In the genomic region with DNA sequence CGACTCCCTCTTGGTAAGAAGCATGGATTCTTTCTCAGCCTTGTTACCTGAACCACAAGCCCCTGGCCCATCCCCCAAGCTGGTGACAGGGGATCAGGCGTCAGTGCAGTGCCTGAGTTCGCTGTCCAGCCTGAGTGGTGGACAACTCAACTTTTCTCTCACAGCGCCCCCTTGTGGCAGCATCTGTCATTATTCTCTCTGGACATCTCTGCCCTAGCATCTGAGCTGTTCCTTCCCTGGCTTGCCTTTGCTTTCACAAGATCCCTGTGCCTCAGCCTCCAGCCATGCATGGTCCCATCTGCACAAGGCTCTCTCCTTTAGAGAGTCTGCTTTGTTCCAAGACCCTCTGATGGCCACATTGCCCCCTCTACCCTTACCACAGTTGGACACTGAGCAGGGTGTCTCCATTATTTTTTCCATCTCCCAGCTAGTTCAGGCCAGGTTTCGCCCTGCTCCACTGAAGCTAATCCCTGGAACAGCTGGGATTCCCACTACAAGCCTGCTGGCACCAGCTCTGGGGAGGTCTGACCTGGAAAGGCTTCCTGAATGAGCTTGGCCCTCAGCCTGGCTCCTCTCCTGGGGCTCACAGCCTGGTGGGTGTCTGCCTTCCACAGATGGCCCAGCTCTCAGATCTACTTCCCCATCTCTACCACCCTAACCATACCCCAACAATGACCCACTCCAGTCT, we compare ENCODE assay signal across 8 mouse cellular contexts. TPM values are rescaled to one million over a fixed set of nuclear protein-coding genes. Genes with fewer than 3 reads are reported as not detected.
DNase-seq lines count a peak whose midpoint lies in the region; ATAC-seq and TF ChIP-seq lines count a peak whose summit lies in the region.

No protein-coding gene starts in this region.

- no peak overlapping the region for H3K4me3 ChIP-seq in intestine, embryonic 14.5 days (ENCODE audit: low read depth, low read length)
- no peak overlapping the region for H3K4me3 ChIP-seq in intestine, embryonic 16.5 days (ENCODE audit: low read length)
- H3K4me3 ChIP-seq in limb, embryonic 13.5 days, result no peak overlapping the region
- H3K4me3 ChIP-seq in midbrain, embryonic 16.5 days (ENCODE audit: low read depth, low read length), result no peak overlapping the region
- no peak overlapping the region for H3K4me3 ChIP-seq in spleen, adult 2 months (ENCODE audit: extremely low read depth, insufficient read depth, insufficient read length)

- ATAC-seq in intestine, embryonic 14.5 days (replicated peaks; ENCODE audit: low FRiP score, low TSS enrichment, low read depth), result 0 out of 2 replicates have a peak, but pooled peaks have one; percentile 27
- no peak for ATAC-seq in intestine, embryonic 16.5 days
- ATAC-seq in limb, embryonic 13.5 days (ENCODE audit: low FRiP score, low read depth), result peak; percentile 87
- ATAC-seq in midbrain, embryonic 16.5 days, result peak; percentile 75

- no peak overlapping the region for H3K9ac ChIP-seq in intestine, embryonic 14.5 days (ENCODE audit: low read length)
- H3K9ac ChIP-seq in intestine, embryonic 16.5 days (ENCODE audit: low read depth, low read length), result no peak overlapping the region
- H3K9ac ChIP-seq in limb, embryonic 13.5 days, result no peak overlapping the region
- no peak overlapping the region for H3K9ac ChIP-seq in midbrain, embryonic 16.5 days (ENCODE audit: low read depth, low read length)

- no peaks in the 10 kb centered on the region for H3K9me3 ChIP-seq in intestine, embryonic 14.5 days (ENCODE audit: control insufficient read depth, low read length)
- H3K9me3 ChIP-seq in intestine, embryonic 16.5 days (ENCODE audit: control insufficient read depth, low read length), result no peaks in the 10 kb centered on the region
- no peaks in the 10 kb centered on the region for H3K9me3 ChIP-seq in limb, embryonic 13.5 days
- no peaks in the 10 kb centered on the region for H3K9me3 ChIP-seq in midbrain, embryonic 16.5 days (replicated peaks; ENCODE audit: control insufficient read depth, low read length, poor library complexity, severe bottlenecking)

- no peak overlapping the region for H3K27ac ChIP-seq in intestine, embryonic 14.5 days (ENCODE audit: low read depth)
- H3K27ac ChIP-seq in intestine, embryonic 16.5 days (ENCODE audit: low read length), result no peak overlapping the region
- H3K27ac ChIP-seq in limb, embryonic 13.5 days, result no peak overlapping the region
- no peak overlapping the region for H3K27ac ChIP-seq in midbrain, embryonic 16.5 days (ENCODE audit: low read length)
- H3K27ac ChIP-seq in spleen, adult 2 months (ENCODE audit: insufficient read depth, low read length), result no peak overlapping the region

- no peaks in the 10 kb centered on the region for H3K4me1 ChIP-seq in intestine, embryonic 14.5 days (replicated peaks; ENCODE audit: control insufficient read depth, insufficient read depth, low read length)
- H3K4me1 ChIP-seq in intestine, embryonic 16.5 days (ENCODE audit: control insufficient read depth, insufficient read depth, low read length), result no peaks in the 10 kb centered on the region
- H3K4me1 ChIP-seq in limb, embryonic 13.5 days, result no peaks in the 10 kb centered on the region
- H3K4me1 ChIP-seq in midbrain, embryonic 16.5 days (ENCODE audit: control insufficient read depth, insufficient read depth, low read length), result no peaks in the 10 kb centered on the region
- H3K4me1 ChIP-seq in spleen, adult 2 months (ENCODE audit: control insufficient read depth, insufficient read depth, insufficient read length), result no peaks in the 10 kb centered on the region

- H3K36me3 ChIP-seq in intestine, embryonic 14.5 days (ENCODE audit: control insufficient read depth, insufficient read depth, low read length), result no peaks in the 10 kb centered on the region
- H3K36me3 ChIP-seq in intestine, embryonic 16.5 days (ENCODE audit: control insufficient read depth, insufficient read depth, low read length), result no peaks in the 10 kb centered on the region
- H3K36me3 ChIP-seq in limb, embryonic 13.5 days, result no peaks in the 10 kb centered on the region
- no peaks in the 10 kb centered on the region for H3K36me3 ChIP-seq in midbrain, embryonic 16.5 days (ENCODE audit: control insufficient read depth, insufficient read depth, low read length)
- H3K36me3 ChIP-seq in spleen, adult 2 months (ENCODE audit: control insufficient read depth, insufficient read depth, low read length), result no peaks in the 10 kb centered on the region

- WGBS in intestine, embryonic 14.5 days, result 29% methylated on average over 5 of the region's 5 CpGs
- WGBS in intestine, embryonic 16.5 days, result 19% methylated on average over 5 of the region's 5 CpGs
- WGBS in limb, embryonic 13.5 days, result 21% methylated on average over 5 of the region's 5 CpGs
- 23% methylated on average over 5 of the region's 5 CpGs for WGBS in midbrain, embryonic 16.5 days
- WGBS in spleen, adult 2 months, result 47% methylated on average over 5 of the region's 5 CpGs

- TF ChIP-seq CTCF in spleen, adult 2 months (IDR thresholded peaks at IDR 0.05; ENCODE audit: extremely low read depth, insufficient read depth, insufficient read length, insufficient replicate concordance), result peak; percentile 61; the same call in 1 of the 2 replicates

- no peak overlapping the region for H3K4me2 ChIP-seq in intestine, embryonic 14.5 days (ENCODE audit: low read length)
- no peak overlapping the region for H3K4me2 ChIP-seq in intestine, embryonic 16.5 days (ENCODE audit: low read depth, low read length)
- H3K4me2 ChIP-seq in limb, embryonic 13.5 days (replicated peaks), result no peak overlapping the region
- H3K4me2 ChIP-seq in midbrain, embryonic 16.5 days (ENCODE audit: low read length), result no peak overlapping the region

- no peak for TF ChIP-seq POLR2A in spleen, adult 2 months (IDR thresholded peaks at IDR 0.05; ENCODE audit: low read depth, low read length)

- no peaks in the 10 kb centered on the region for H3K27me3 ChIP-seq in intestine, embryonic 14.5 days (replicated peaks; ENCODE audit: control insufficient read depth, insufficient read depth, low read length)
- no peaks in the 10 kb centered on the region for H3K27me3 ChIP-seq in intestine, embryonic 16.5 days (replicated peaks; ENCODE audit: control insufficient read depth, insufficient read depth, low read length)
- H3K27me3 ChIP-seq in limb, embryonic 13.5 days, result no peaks in the 10 kb centered on the region
- H3K27me3 ChIP-seq in midbrain, embryonic 16.5 days (ENCODE audit: control insufficient read depth, insufficient read depth, low read depth, low read length), result no peaks in the 10 kb centered on the region
- H3K27me3 ChIP-seq in spleen, adult 2 months (ENCODE audit: control insufficient read depth, insufficient read depth, low read length), result no peaks in the 10 kb centered on the region

- peak; percentile 86 for DNase-seq in intestine, embryonic 14.5 days (ENCODE audit: low spot score)
- peak; percentile 68 for DNase-seq in embryo, embryonic 11.5 days (ENCODE audit: low read depth, low spot score)
- peak; percentile 76 to 84 for DNase-seq in gastrocnemius, postnatal 4 days (ENCODE audit: low spot score in 2 of 2)
- peak; percentile 57 to 82 for DNase-seq in kidney, adult 8-10 months
- peak in 1 of 2 experiments; percentile 53 for DNase-seq in spleen, adult 2 months (ENCODE audit: low read depth in 1 of 2, low spot score in 2 of 2)

RNA-seq across cellular contexts. Expression of a gene that starts 32.9 kb away (rescaled TPM):
- polyA plus RNA-seq in intestine, embryonic 14.5 days (2014; fragmentation: Nextera tagmentation; extraction: Ambion mirVana), result 0.40 and 1.2 TPM in 2 replicates
- polyA plus RNA-seq in intestine, embryonic 16.5 days (2015; fragmentation: Nextera tagmentation; extraction: Ambion mirVana), result 2.5 and 2.6 TPM in 2 replicates
- total RNA-seq in gastrocnemius, postnatal 4 days (2021), result 1 to 10 TPM; 1.4 to 2.4 TPM
- polyA plus RNA-seq in limb, embryonic 13.5 days (2015; fragmentation: Nextera tagmentation; extraction: Ambion mirVana), result 0.28 and 0.32 TPM in 2 replicates
- polyA plus RNA-seq in midbrain, embryonic 16.5 days (2015; fragmentation: Nextera tagmentation; extraction: Ambion mirVana), result 0.23 and 0.73 TPM in 2 replicates
- polyA plus RNA-seq in spleen, adult 2 months (2012; rRNA removed), result 3.2 and 3.3 TPM in 2 replicates
